Comparison of ENCODE assay signal across 8 mouse cellular contexts in the genomic region with DNA sequence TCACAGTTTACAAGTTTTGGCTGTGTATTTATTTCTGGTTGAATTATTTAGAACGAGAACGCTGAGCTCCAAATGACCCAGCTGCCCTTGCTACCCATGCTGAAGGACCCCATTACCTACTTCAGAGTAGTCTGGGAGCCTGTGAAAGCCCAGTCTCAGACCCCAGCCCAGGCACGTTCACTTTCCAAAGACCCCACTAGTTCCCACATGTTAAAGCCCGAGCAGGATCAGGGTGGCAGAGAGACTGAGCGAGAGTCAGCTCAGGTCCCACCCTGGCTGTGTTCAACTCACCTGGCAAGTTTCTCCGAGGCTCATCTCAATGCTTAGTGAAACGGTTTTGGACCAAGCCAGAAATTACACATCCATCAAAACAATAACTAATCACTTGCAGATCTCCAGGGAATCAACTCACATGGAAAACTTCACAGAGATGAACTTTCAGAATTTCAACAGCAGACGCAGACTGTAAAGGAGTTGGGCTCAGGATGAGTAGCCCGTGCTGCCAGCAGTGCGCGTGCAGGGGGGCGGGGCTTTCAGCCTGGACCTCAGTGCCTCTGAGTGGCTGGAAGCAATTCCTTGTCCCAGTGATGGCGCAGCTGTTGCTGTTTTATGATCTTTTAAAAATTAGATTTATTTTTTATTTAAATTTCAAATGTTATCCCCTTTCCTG. TPM values are rescaled to one million over a fixed set of nuclear protein-coding genes. Genes with fewer than 3 reads are reported as not detected.
A peak's percentile ranks its signal among the peaks of the same experiment; 100 is the strongest.
DNase-seq lines count a peak whose midpoint lies in the region; ATAC-seq and TF ChIP-seq lines count a peak whose summit lies in the region.

No protein-coding gene starts in this region.

- peak overlapping the region; percentile 49 for H3K9ac ChIP-seq in heart, adult 2 months (ENCODE audit: low read depth, low read length)
- peak overlapping the region; percentile 64 for H3K9ac ChIP-seq in intestine, embryonic 16.5 days (ENCODE audit: low read depth, low read length)
- H3K9ac ChIP-seq in liver, postnatal 0 days (replicated peaks) = peak overlapping the region; percentile 67
- 0 out of 2 replicates have a peak overlapping the region, but pooled peaks have one; percentile 48 for H3K9ac ChIP-seq in neural tube, embryonic 12.5 days

- no peaks in the 10 kb centered on the region; the same call in 1 of the 2 replicates for H3K4me1 ChIP-seq in heart, adult 2 months (ENCODE audit: control insufficient read depth, insufficient read depth, low read length)
- H3K4me1 ChIP-seq in intestine, embryonic 16.5 days (ENCODE audit: control insufficient read depth, insufficient read depth, low read length) = peaks cover 10% of the 10 kb centered on the region; the same call in 1 of the 2 replicates
- peaks cover 6% of the 10 kb centered on the region for H3K4me1 ChIP-seq in liver, postnatal 0 days (ENCODE audit: insufficient read depth)
- no peaks in the 10 kb centered on the region; the same call in 1 of the 2 replicates for H3K4me1 ChIP-seq in neural tube, embryonic 12.5 days

- DNase-seq in 3T3-L1 (ENCODE audit: low read depth, low spot score) = peak; percentile 54
- peak; percentile 48 for DNase-seq in ZHBTc4 (ENCODE audit: low read depth, low spot score)
- peak; percentile 44 for DNase-seq in embryo, embryonic 9.5 days (ENCODE audit: extremely low spot score)
- DNase-seq in heart, adult 2 months = peak; percentile 70 to 72
- peak; percentile 65 for DNase-seq in liver, postnatal 0 days
- DNase-seq in urinary bladder, postnatal 36 days (ENCODE audit: low spot score in 2 of 2) = peak; percentile 26 to 72

- no peak for TF ChIP-seq POLR2A in heart, adult 2 months (IDR thresholded peaks at IDR 0.05; ENCODE audit: insufficient read depth, low read depth, low read length)

- no peaks in the 10 kb centered on the region for H3K79me2 ChIP-seq in heart, adult 2 months (replicated peaks; ENCODE audit: control insufficient read depth, insufficient read depth, low read length)

- TF ChIP-seq CTCF in heart, adult 2 months (IDR thresholded peaks at IDR 0.05) = no peak
- TF ChIP-seq CTCF in liver, postnatal 0 days (IDR thresholded peaks at IDR 0.05; ENCODE audit: low read depth) = no peak

- ATAC-seq in intestine, embryonic 16.5 days = peak; percentile 86
- peak; percentile 53 for ATAC-seq in liver, postnatal 0 days
- ATAC-seq in neural tube, embryonic 12.5 days (ENCODE audit: low FRiP score, low read depth) = 0 out of 2 replicates have a peak, but pooled peaks have one; percentile 56

- intact Hi-C loops in heart, adult 2 months (cut with DNase I) = no loop called here

- 3% methylated on average over 13 of the region's 13 CpGs for WGBS in heart, adult 2 months
- 2% methylated on average over 13 of the region's 13 CpGs for WGBS in intestine, embryonic 16.5 days
- WGBS in liver, postnatal 0 days (ENCODE audit: insufficient replicate concordance) = 8% methylated on average over 13 of the region's 13 CpGs
- WGBS in neural tube, embryonic 12.5 days = 4% methylated on average over 13 of the region's 13 CpGs

- peak overlapping the region; percentile 80 for H3K4me2 ChIP-seq in intestine, embryonic 16.5 days (ENCODE audit: low read depth, low read length)
- H3K4me2 ChIP-seq in liver, postnatal 0 days (ENCODE audit: low read depth, low read length) = peak overlapping the region; percentile 86
- H3K4me2 ChIP-seq in neural tube, embryonic 12.5 days (replicated peaks) = peak overlapping the region; percentile 77

- no peaks in the 10 kb centered on the region for H3K9me3 ChIP-seq in intestine, embryonic 16.5 days (ENCODE audit: control insufficient read depth, low read length)
- H3K9me3 ChIP-seq in liver, postnatal 0 days (ENCODE audit: low read length) = no peaks in the 10 kb centered on the region
- no peaks in the 10 kb centered on the region for H3K9me3 ChIP-seq in neural tube, embryonic 12.5 days

- no peaks in the 10 kb centered on the region for H3K27me3 ChIP-seq in heart, adult 2 months (ENCODE audit: control insufficient read depth, insufficient read depth, low read length)
- no peaks in the 10 kb centered on the region for H3K27me3 ChIP-seq in intestine, embryonic 16.5 days (replicated peaks; ENCODE audit: control insufficient read depth, insufficient read depth, low read length)
- H3K27me3 ChIP-seq in liver, postnatal 0 days (ENCODE audit: insufficient read depth, low read length) = no peaks in the 10 kb centered on the region
- no peaks in the 10 kb centered on the region for H3K27me3 ChIP-seq in neural tube, embryonic 12.5 days (replicated peaks)

- H3K36me3 ChIP-seq in heart, adult 2 months (ENCODE audit: control insufficient read depth, insufficient read depth, low read length) = no peaks in the 10 kb centered on the region; the same call in 1 of the 2 replicates
- peaks cover 1% of the 10 kb centered on the region; the same call in 1 of the 2 replicates for H3K36me3 ChIP-seq in intestine, embryonic 16.5 days (ENCODE audit: control insufficient read depth, insufficient read depth, low read length)
- H3K36me3 ChIP-seq in liver, postnatal 0 days (replicated peaks; ENCODE audit: insufficient read depth, low read length) = 0 out of 2 replicates have a peak, but pooled peaks cover 8% of the 10 kb centered on the region
- H3K36me3 ChIP-seq in neural tube, embryonic 12.5 days = no peaks in the 10 kb centered on the region

- peak overlapping the region; percentile 70 for H3K4me3 ChIP-seq in heart, adult 2 months
- H3K4me3 ChIP-seq in intestine, embryonic 16.5 days (ENCODE audit: low read length) = peak overlapping the region; percentile 57
- H3K4me3 ChIP-seq in liver, postnatal 0 days (ENCODE audit: low read depth, low read length) = peak overlapping the region; percentile 64
- peak overlapping the region; percentile 43 for H3K4me3 ChIP-seq in neural tube, embryonic 12.5 days

- H3K27ac ChIP-seq in heart, adult 2 months = peak overlapping the region; percentile 86
- H3K27ac ChIP-seq in intestine, embryonic 16.5 days (ENCODE audit: low read length) = peak overlapping the region; percentile 82
- peak overlapping the region; percentile 81 for H3K27ac ChIP-seq in liver, postnatal 0 days (ENCODE audit: low read depth)
- H3K27ac ChIP-seq in neural tube, embryonic 12.5 days = no peak overlapping the region

- no peak for TF ChIP-seq EP300 in heart, adult 2 months (IDR thresholded peaks at IDR 0.05; ENCODE audit: insufficient read depth, low read depth, low read length)
- TF ChIP-seq EP300 in liver, postnatal 0 days (IDR thresholded peaks at IDR 0.05; ENCODE audit: low read depth) = no peak

RNA-seq across cellular contexts. Expression of gene Akr1b10, which starts 0.8 kb away (rescaled TPM):
- 10 to 100 TPM; 53.8 to 63.5 TPM for total RNA-seq in heart, adult 2 months (2021)
- 50.5 and 89.4 TPM in 2 replicates for polyA plus RNA-seq in heart, adult 2 months (2012; rRNA removed)
- polyA plus RNA-seq in intestine, embryonic 16.5 days (2015; fragmentation: Nextera tagmentation; extraction: Ambion mirVana) = 13.9 and 16.0 TPM in 2 replicates
- polyA plus RNA-seq in liver, postnatal 0 days (2015; fragmentation: Nextera tagmentation; extraction: Ambion mirVana) = 7.0 and 7.3 TPM in 2 replicates
- 10.0 and 12.3 TPM in 2 replicates for polyA plus RNA-seq in neural tube, embryonic 12.5 days (2016; fragmentation: Nextera tagmentation; extraction: Ambion mirVana)

RNA-seq across cellular contexts. Expression of gene Akr1b7, which starts 27.3 kb away (rescaled TPM):
- not detected for total RNA-seq in heart, adult 2 months (2021)
- not detected in 2 replicates for polyA plus RNA-seq in heart, adult 2 months (2012; rRNA removed)
- 0.70 and 39.6 TPM in 2 replicates for polyA plus RNA-seq in intestine, embryonic 16.5 days (2015; fragmentation: Nextera tagmentation; extraction: Ambion mirVana)
- 258 and 381 TPM in 2 replicates for polyA plus RNA-seq in liver, postnatal 0 days (2015; fragmentation: Nextera tagmentation; extraction: Ambion mirVana)
- not detected in 2 replicates for polyA plus RNA-seq in neural tube, embryonic 12.5 days (2016; fragmentation: Nextera tagmentation; extraction: Ambion mirVana)

RNA-seq across cellular contexts. Expression of gene Akr1b8, which starts 30.9 kb away (rescaled TPM):
- 1 to 10 TPM; 3.3 to 3.5 TPM for total RNA-seq in heart, adult 2 months (2021)
- 4.2 and 4.8 TPM in 2 replicates for polyA plus RNA-seq in heart, adult 2 months (2012; rRNA removed)
- 3.3 and 4.8 TPM in 2 replicates for polyA plus RNA-seq in intestine, embryonic 16.5 days (2015; fragmentation: Nextera tagmentation; extraction: Ambion mirVana)
- polyA plus RNA-seq in liver, postnatal 0 days (2015; fragmentation: Nextera tagmentation; extraction: Ambion mirVana) = 7.2 and 8.1 TPM in 2 replicates
- polyA plus RNA-seq in neural tube, embryonic 12.5 days (2016; fragmentation: Nextera tagmentation; extraction: Ambion mirVana) = 20.2 TPM in 2 replicates
